Mouse (Mus musculus): ENCODE data around the gene Gm14295.
"Not testable (repeated sequence)": the region's sequence is repeated elsewhere in the genome, so short reads cannot be mapped to it uniquely, and the experiment has no call there.

Gene Gm14295

GRCm38 (mm10) chr2:176798312-176798711, at the start of gene Gm14295:
Gm14295 (plus strand) TSS chr2:176798612.
- in situ Hi-C loops (cut with MseI, MboI): not testable (repeated sequence)

GRCm38 (mm10) chr2:176798785-176799184, 373 bp downstream of the Gm14295 start:
- in situ Hi-C loops (cut with MseI, MboI): not testable (repeated sequence)

DNA sequence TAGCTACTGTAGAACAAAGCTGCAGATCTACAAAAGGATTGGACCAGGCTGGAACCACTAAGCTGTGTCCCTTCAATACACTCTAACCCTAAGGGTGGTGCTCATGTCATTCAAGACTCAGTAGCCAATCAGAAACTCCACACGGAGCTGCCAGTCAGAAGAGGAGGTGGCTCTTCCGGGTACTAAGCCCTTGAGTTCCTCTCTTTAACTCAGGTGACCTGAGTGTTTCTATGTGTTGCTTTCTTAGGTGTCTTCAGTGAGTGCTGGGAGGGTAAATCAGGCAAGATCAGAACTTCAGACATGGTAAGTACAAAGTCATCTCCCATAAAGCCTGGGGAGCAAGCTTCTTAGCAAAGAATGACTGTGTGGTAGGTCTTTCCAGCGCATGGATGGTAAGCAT, 32.4 kb downstream of the Gm14295 start, which contains the start of gene Gm14408:
Gene Gm14408 (plus strand): TSS at position 301 of the 400 bp plus-strand sequence.
- in situ Hi-C loops (cut with MseI, MboI): not testable (repeated sequence)

Data from mouse trophoblast stem cell (cell line).